Mouse (Mus musculus): ENCODE results near the gene Slc7a6. TPM values are rescaled to one million over a fixed set of nuclear protein-coding genes. Genes with fewer than 3 reads are reported as not detected.
A peak's percentile ranks its signal among the peaks of the same experiment; 100 is the strongest.

Slc7a6 gene
- total RNA-seq, 2 experiments from 2014 or later, result 8.8 to 11.5 TPM

GRCm38 (mm10) chr8:106140769-106141168, 27.9 kb upstream of the Slc7a6 start:
- peak; percentile 79 to 94 for DNase-seq

GRCm38 (mm10) chr8:106145331-106145730, 23.3 kb upstream of the Slc7a6 start:
- peak; percentile 42 to 74 for DNase-seq

- DNase-seq, result no peak
These were observed 22.6 kb upstream of the Slc7a6 start for GRCm38 (mm10) chr8:106146014-106146413.

- peak; percentile 51 to 68 for DNase-seq
These were observed 20.6 kb upstream of the Slc7a6 start for GRCm38 (mm10) chr8:106147868-106148565.

- DNase-seq, result peak; percentile 35 to 76
These were observed 19.6 kb upstream of the Slc7a6 start for GRCm38 (mm10) chr8:106149025-106149424.

- peak; percentile 94 to 95 for DNase-seq
These were observed 18.6 kb upstream of the Slc7a6 start, which contains the start of gene Pla2g15 for GRCm38 (mm10) chr8:106149801-106150652. Pla2g15 (plus strand) TSS chr8:106150399.

- DNase-seq, result no peak
These were observed 18.0 kb upstream of the Slc7a6 start for GRCm38 (mm10) chr8:106150653-106151000.

- DNase-seq, result no peak
These were observed 17.6 kb upstream of the Slc7a6 start for GRCm38 (mm10) chr8:106151041-106151440.

GRCm38 (mm10) chr8:106152876-106153275, 15.8 kb upstream of the Slc7a6 start:
- DNase-seq, result no peak

GRCm38 (mm10) chr8:106157419-106157818, 11.2 kb upstream of the Slc7a6 start:
- DNase-seq, result no peak

- peak; percentile 68 to 72 for DNase-seq
These were observed 10.3 kb upstream of the Slc7a6 start for GRCm38 (mm10) chr8:106158381-106158780.

- no peak for DNase-seq
These were observed 8.8 kb upstream of the Slc7a6 start for GRCm38 (mm10) chr8:106159876-106160275.

- DNase-seq, result no peak
These were observed 5.4 kb upstream of the Slc7a6 start for GRCm38 (mm10) chr8:106163251-106163650.

- DNase-seq, result peak; percentile 60 to 88
These were observed 3.2 kb upstream of the Slc7a6 start for GRCm38 (mm10) chr8:106165460-106165859.

- peak; percentile 40 to 68 for DNase-seq
These were observed 618 bp downstream of the Slc7a6 start for GRCm38 (mm10) chr8:106169017-106169933.

- no peak for DNase-seq
These were observed 1.4 kb downstream of the Slc7a6 start for GRCm38 (mm10) chr8:106169934-106170480.

- DNase-seq, result no peak
These were observed 4.9 kb downstream of the Slc7a6 start for GRCm38 (mm10) chr8:106173566-106173965.

GRCm38 (mm10) chr8:106176891-106177290, 8.2 kb downstream of the Slc7a6 start:
- DNase-seq, result no peak

- DNase-seq, result no peak
These were observed 8.9 kb downstream of the Slc7a6 start for GRCm38 (mm10) chr8:106177594-106177993.

- DNase-seq, result no peak
These were observed 9.8 kb downstream of the Slc7a6 start for GRCm38 (mm10) chr8:106178428-106178827.

- peak; percentile 77 to 84 for DNase-seq
These were observed 17.1 kb downstream of the Slc7a6 start for GRCm38 (mm10) chr8:106185628-106186270.
